Mouse (Mus musculus): ENCODE measurements at regions not wholly inside any gene's neighbourhood (a gene's known extent, or its start where the extent isn't known, plus 50 kb on each side); places are given as distances from the start of the nearest gene placed in this dataset.

GRCm38 (mm10) chr3:52466984-52467565 is 198.9 kb downstream of the Foxo1 start:
- TF ChIP-seq CTCF (IDR thresholded peaks at IDR 0.05; ENCODE audit: low read depth, low read length) (no peak), GATA1 (IDR thresholded peaks at IDR 0.05; ENCODE audit: borderline replicate concordance, low read length) (no peak)
